Comparison of ENCODE assay signal across 26 mouse cellular contexts in genomic region chr11:7944373-7944772, GRCm38 (mm10).
"Had no signal": no experiment of that assay in that cellular context is flagged by ENCODE, and none has a peak within 500 bp of the region (broad histone marks: within the 10 kb centered on the region; RNA-seq: fewer than 3 reads in every experiment).

No protein-coding gene starts in this region.

- H3K27ac ChIP-seq: heart, embryonic 10.5 days; heart, embryonic 13.5 days; heart, embryonic 15.5 days; hindbrain, embryonic 10.5 days; hindbrain, embryonic 12.5 days; hindbrain, embryonic 13.5 days; hindbrain, embryonic 14.5 days; hindbrain, embryonic 15.5 days; hindbrain, postnatal 0 days; kidney, embryonic 15.5 days; kidney, postnatal 0 days; layer of hippocampus, adult 2 months; left cerebral cortex, adult 2 months had no signal

- H3K36me3 ChIP-seq: heart, embryonic 10.5 days; heart, embryonic 12.5 days; heart, embryonic 13.5 days; heart, embryonic 15.5 days; hindbrain, embryonic 10.5 days; hindbrain, embryonic 12.5 days; hindbrain, embryonic 13.5 days; hindbrain, embryonic 15.5 days; kidney, embryonic 15.5 days had no signal

- H3K9ac ChIP-seq: heart, embryonic 12.5 days; heart, embryonic 13.5 days; heart, embryonic 15.5 days; hindbrain, embryonic 12.5 days; hindbrain, embryonic 13.5 days; hindbrain, embryonic 14.5 days; hindbrain, embryonic 15.5 days; kidney, embryonic 15.5 days had no signal

- H3K4me3 ChIP-seq: heart, embryonic 10.5 days; heart, embryonic 12.5 days; heart, embryonic 13.5 days; heart, embryonic 15.5 days; hindbrain, embryonic 10.5 days; hindbrain, embryonic 12.5 days; hindbrain, embryonic 13.5 days; hindbrain, embryonic 15.5 days; kidney, embryonic 15.5 days; layer of hippocampus, adult 2 months; left cerebral cortex, adult 2 months had no signal

- ATAC-seq: hindbrain, embryonic 16.5 days; hindbrain, postnatal 0 days; inflammation-experienced regulatory T-cells, adult 6 months had no signal

- H3K4me2 ChIP-seq: heart, embryonic 11.5 days; heart, embryonic 12.5 days; heart, embryonic 13.5 days; heart, embryonic 15.5 days; hindbrain, embryonic 12.5 days; hindbrain, embryonic 13.5 days; hindbrain, embryonic 14.5 days; hindbrain, embryonic 15.5 days; kidney, embryonic 15.5 days had no signal

- H3K27me3 ChIP-seq: heart, embryonic 12.5 days; heart, embryonic 13.5 days; heart, embryonic 15.5 days; hindbrain, embryonic 12.5 days; hindbrain, embryonic 13.5 days; hindbrain, embryonic 15.5 days; kidney, embryonic 15.5 days had no signal

- H3K9me3 ChIP-seq: heart, embryonic 10.5 days; heart, embryonic 12.5 days; heart, embryonic 13.5 days; heart, embryonic 15.5 days; hindbrain, embryonic 10.5 days; hindbrain, embryonic 12.5 days; hindbrain, embryonic 13.5 days; hindbrain, embryonic 15.5 days; kidney, embryonic 15.5 days had no signal

- DNase-seq: kidney, adult 11 months; kidney, adult 2 months; kidney, adult 8-10 months; kidney, adult 9 months; kidney, postnatal 10 days; kidney, postnatal 25 days; kidney, postnatal 36 days; layer of hippocampus, adult 9-11 months; layer of hippocampus, postnatal 36 days had no signal

- H3K4me1 ChIP-seq: heart, embryonic 10.5 days; heart, embryonic 12.5 days; heart, embryonic 13.5 days; heart, embryonic 15.5 days; hindbrain, embryonic 10.5 days; hindbrain, embryonic 12.5 days; hindbrain, embryonic 13.5 days; hindbrain, embryonic 15.5 days; kidney, embryonic 15.5 days had no signal
